Mouse (Mus musculus) cerebellum, adult 8-10 months (tissue): Measurements from ENCODE around the gene Tmc3.

Experiments
- DNase-seq: peaks from one replicate; pipeline ENCODE4 v3.0.0; 2022

Tmc3 gene

DNA sequence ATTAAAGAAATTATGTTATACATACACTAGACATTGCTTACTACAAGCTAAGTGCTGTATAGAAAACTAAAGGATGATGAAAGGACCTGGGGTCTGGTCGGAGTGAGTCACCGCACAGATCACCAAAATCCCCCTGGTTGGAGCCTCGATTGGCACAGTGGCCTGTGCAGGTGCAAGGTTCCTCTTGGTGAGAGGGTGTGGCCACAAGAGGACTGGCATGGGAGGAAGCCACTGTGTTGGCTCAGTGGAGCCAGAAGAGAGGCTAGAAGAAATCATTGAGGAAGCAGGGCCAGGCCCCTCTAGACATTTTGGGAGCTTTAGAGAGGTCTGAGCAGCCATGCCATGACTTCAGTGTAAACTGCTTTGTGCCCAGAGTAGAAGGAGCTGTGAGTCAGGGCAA, 54.4 kb downstream of the Tmc3 start:
- DNase-seq: no peak

DNA sequence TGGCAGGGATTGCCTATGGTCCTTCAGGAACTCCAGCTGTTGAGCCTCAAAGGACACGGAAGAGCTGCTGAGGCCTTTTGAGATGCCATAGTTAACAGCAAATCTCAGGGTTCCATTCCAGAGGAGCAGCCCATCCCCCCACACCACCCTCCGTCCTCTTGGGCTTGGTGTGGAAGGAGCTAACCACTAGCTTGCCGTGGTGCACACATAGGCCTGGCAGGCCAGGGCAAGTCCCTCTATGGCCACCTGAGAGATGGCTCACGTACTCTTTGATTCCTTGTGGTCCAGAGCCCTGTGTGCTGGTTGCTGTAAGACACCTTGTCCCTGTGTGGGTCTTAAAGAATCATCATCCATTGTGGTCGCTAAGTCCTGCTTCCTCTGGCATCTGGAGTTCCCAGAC, 55.9 kb downstream of the Tmc3 start:
- no peak for DNase-seq

DNA sequence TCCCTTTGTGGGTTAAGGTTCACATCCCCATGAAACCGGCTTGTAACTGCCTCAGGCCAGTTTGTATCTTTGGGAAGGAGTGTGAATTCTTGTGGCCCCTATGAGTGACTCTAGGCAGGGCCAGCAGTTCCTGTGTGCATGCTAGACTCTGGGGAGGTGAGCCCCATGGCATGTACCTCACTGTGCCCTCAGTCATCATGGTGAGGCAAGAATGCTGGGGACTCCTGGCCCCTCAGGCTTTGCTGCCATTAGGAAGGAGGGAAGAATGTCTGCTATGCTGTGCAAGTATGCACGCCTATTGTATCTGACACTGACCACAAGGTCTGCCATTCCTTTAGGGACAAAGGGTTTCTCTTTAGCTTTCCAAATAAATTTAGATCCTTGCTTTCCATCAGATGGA, 56.4 kb downstream of the Tmc3 start:
- DNase-seq: no peak

DNA sequence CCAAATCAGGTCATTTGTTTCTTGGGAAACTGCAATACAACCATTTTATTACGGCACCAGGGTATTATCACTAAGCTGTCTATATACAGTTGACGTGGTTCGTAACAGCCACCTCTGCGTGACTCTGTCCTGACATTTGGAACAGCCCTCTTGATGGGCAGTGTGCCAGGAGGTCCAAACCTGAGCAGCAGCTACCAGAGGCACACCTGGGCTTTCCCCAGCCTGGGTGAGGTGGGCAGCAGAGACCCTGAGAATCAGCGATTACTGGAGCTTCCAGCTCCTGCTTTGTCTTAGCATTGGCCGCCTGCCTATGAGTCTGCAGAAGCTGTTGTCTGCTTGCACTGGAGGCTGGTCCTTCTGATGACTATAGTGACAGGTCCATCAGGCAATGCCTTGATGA, 58.9 kb downstream of the Tmc3 start:
- DNase-seq: no peak

DNA sequence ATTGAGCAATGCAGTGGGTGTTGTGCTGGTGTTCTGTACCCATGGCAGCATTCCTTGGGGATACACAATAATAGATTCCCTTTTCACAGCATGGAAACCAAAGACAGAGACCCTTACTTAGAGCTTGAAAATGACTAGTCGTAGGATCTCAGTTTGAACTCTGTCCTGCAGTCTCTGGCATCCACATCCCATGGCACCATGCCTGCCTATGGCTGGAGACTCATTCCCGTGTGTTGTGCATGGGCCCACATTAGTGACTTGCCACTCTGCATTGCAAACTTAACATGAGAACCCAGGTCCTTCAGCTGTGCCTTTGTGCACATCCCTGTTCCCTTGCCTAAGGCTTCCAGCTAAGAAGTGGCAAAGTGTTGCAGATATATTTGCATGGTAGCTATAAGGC, 60.0 kb downstream of the Tmc3 start:
- no peak for DNase-seq

DNA sequence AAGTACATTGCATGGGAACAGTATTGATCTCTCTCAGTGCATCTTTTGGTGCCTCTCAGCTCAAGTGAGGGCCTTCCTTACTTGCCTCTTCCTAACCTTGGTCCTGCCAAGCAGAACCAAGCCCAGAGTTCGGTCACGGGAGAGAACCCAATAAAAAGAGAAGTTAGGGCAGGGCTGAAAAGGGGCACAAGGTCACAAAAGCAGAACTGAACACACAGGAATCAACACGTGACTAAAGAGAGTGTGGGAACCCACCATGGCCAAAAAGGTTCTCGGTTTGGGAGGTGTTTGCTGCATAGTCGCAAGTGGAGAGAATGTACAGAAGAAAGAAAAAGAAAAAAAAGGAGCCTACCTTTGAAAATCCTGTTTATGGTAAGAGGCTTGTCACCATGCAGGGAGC, 60.7 kb downstream of the Tmc3 start:
- DNase-seq: no peak

DNA sequence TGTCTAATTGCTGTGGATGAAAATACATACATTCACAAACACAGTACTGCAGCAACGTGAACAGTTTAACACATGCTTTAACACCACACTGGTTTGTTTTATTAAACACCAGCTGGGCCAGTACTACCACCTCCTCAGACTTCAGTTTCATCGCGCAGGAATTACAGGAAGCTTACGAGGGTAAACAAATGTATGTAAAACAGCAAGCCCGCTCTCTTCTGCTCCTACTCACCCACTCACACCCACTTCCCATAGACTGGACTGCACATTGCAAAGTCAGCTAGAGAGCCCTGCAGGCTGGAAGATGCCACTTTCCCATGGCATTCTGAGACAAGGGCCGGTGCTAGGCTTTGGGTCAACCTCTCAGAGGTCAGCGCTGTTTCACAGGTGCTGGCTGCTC, 64.1 kb downstream of the Tmc3 start:
- DNase-seq: no peak

DNA sequence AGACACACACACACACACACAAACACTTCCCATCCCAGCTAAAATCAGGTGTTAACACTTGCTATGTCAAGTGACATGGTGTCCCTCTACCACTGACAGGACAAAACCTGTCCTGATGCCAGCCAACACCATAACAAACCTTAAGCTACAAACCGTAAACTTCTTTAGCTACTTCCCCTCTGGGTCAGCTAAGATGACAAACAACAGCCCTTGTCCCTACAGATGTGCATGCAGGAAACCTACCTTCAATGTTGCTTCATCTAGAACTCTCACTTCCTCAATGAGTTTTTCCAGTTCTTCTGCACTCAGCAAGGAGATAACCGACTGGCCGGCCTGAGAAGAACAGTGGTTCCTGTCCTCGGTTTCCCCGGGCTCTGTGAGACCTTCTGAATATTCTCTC, 65.9 kb downstream of the Tmc3 start:
- DNase-seq: no peak

DNA sequence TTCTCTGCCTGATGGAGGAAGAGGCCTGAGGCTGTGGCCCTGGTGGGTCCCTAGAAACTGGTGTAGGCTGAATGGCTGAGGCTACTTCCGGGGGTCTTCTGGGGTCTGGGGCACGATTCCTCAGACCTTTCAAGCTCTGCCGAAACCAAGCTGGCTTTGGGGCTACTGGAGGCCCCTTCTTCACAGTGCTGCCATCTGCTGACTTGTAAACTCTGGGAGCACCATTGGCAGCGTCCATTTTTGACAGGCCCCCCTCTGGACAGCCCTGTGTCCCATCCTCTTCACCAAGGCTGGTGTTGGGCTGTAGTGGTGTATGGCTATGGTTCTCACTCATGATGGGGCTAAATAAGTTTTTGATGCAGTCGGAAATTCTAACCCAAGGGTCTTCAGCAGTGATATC, 67.8 kb downstream of the Tmc3 start:
- no peak for DNase-seq

DNA sequence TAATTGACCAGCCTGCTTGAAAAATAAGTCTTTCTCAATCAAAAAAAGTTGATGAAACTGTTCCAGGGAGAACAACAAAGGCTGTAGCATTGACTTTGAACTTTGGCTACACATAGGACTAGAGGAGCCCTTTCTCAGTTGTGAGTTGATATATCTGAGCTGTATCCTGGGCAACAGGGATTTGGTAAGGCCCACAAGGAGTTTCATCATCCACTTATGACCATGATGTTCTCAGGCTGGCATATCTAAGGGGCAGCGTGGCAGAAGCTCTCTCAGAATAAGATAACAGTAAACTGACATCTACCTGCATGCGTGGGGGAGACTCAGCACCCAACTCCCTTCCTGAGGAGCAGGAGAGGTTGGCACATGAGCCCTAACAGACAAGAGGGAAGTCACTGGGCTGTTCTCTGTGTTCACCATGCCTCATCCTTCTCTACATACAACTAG, 68.9 kb downstream of the Tmc3 start:
- DNase-seq: no peak

DNA sequence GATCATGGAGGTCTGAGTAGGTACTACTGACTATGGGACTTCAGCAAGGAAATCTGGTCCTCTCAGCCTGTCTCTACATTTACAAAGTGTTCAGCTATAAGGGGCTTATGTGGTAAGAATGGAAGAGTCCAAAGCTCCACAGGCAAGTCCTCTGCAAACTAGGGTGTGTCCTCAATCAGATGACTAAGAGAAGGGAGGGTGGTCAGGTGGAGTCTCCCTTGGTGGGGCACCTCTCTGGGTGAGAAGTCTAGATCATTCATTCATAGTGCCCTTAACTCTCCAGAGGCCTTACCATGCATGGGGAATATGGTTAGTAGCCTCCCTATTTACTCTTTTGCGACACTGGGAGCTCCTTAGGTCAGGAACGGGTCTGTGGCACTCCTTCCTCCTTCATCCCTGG, 69.5 kb downstream of the Tmc3 start:
- DNase-seq: no peak

DNA sequence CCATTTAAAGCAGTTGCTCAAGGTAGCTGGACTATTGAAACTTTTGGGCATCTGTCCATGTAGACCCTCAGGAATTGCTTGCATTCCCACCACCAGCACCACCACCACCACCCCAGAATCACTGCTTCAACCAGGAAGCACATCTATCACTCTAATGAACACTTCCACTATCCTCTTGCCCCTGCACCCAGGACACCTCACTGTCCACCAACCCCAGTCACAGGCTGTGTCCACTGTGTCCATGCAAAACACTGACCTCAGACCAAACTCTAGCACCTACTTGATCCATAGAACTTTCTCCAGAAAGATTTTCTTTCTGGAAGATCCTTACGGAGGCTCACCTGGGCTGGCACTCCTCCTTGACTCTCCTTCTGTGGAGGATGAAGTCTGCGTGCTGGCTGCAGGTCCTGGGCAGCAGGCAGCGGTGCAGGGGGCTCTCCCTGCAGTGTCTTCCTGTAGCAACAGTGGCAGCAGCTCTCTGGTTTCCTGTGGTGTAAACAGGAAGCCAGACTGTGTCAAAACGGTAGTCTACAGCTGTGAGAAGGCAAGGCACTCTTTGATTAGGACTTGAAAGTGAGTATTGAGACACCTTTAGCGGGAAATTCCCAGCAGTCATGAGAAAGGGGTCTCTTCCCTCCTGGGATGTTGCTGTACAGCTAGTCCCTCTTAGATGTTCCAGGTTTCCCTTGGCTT, 70.4 kb downstream of the Tmc3 start:
- no peak for DNase-seq

DNA sequence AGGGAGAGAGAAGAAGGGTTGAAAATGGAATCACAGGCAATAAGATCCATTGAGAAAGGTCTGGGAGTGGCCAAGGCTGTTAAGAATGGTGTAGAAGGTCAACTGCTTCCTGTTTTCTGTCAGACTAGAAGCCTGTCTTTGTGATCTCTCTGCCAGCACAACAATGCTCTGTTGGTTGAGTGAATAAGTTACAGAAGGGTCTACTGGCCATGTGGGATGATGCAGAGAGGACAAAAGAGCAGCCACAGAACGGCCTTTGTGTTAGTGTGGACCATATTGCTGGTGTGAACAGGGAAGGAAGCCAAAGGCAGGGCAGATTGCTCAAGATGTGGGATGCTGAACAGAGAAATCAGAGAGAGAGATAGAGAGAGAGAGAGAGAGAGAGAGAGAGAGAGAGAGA, 74.0 kb downstream of the Tmc3 start:
- no peak for DNase-seq

DNA sequence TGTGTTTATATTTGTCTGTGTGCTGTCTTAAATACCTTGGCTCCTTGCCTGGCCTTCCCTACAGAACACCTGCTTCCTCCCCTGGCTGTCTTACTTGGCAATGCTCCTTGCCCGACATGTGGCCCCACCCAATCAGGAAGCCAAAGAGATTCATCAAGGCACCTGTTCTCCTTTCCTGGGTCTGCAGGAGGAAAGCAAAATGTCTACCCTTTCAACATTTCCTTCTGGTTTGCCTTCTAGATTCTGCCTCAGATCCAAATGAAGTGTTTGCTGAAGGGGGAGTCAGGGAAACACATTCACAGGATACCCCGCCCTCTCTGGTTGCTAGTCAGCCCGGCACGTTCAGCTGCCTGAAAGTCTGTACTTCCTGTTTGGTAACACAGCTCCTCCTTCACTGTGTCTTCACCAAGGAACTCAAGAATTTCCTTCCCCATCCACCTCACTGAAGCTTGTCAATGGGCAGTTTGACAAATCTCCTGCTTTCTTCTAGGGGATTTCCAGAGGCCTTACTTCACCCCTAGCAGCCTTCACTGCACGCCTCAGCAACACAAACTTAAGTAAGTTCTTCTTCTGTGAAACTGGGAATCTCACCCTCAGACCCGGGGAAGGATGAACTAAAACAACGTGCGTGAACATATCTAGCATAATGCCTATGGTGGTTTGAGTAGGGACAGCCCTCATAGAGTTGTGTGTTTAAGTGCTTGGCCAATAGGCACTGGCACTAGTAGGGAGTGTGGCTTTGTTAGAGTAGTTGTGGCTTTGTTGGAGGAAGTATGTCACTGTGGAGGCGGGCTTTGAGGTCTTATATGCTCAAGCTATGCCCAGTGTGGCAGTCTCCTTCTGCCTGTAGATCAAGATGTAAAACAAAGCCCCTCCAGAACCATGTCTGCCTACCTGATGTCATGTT, 74.7 kb downstream of the Tmc3 start:
- peak; percentile 69 for DNase-seq

DNA sequence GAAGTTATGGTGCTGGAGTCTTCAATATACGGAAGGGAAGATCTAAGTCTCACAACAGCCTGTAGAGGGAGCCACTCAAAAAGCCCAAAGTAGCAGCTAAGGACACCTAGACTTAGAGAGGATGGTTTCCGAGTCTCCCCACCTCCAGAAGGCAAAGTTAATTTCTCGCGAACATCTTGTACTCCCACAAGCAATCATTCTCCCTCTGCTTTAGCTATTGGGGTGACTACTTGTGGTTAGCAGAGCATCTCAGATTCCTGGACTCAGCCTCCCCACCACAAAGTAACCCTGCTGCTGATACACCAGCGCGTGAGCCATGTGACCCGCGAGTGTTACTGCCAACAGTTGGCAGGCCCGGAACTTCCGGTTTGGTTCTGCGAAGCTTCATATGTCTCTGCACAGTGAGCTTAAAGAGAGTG, 75.6 kb downstream of the Tmc3 start:
- no peak for DNase-seq

DNA sequence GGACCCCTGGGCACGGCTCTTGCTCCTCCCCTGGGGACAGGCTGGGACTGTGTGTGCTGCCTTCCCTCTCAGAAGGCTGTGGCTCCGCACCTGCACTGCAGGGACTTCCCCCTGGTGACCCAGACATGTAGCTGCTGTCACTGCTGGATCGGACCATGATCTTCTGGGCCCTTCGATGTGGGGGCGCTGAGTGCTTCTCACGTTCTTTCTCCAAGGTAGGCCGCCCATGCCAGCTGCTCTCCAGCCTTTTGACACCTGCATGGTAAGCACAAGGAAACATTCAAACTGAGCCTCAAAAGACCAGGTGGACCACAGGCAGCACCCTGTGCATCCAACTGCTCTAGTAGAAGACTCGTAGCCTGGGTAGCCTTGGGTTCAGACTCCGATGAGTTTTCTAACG, 76.3 kb downstream of the Tmc3 start:
- no peak for DNase-seq

DNA sequence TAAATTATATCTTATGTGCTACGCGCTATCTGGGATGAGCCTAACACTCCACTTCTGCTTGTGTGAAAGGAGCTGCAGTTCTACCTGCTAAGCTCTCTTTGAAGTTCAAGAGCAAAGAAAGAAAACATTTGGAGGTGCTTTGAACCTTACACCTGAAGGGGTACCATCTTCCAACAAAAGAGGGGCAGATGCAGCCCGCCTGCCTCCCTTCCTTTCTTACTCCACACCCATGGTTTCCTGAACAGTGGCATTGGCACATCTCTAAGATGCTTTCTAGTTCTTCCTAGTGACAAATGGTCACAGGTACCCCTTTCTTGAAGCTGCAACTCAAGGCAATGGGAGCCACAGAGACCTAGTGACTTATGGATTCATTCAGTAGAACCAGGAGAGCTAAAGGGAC, 77.0 kb downstream of the Tmc3 start:
- no peak for DNase-seq

DNA sequence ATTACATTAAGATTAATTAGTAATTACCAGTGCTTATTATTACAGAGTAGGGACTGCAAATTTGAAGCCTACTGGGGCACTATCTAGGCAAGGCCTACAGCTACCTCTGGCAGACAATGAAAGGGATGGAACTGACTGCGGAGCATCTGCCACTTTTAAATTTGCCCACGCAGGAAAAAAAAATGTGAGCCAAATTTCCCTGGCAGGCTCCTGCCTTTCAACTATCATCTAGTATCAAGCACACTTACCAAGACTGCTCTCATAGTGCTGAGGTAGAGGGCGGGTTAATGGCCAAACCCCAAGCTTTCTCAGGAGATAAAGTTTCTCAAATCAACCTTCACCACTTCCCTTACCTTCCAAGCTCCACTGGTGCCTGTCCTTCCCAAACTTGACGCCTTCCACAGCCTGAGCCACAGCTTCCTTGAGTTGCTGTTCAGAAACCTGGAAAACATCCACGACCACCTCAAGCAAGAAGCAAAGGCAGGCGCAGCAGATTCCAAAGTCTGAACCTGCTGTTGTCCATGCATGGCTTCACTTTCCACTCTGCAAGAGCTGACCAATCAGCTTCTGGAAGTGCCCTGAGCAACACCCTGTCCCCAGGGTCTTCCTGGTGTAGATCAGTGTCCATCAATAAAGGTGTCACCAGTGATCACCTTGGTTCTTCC, 78.1 kb downstream of the Tmc3 start:
- peak; percentile 41 for DNase-seq

DNA sequence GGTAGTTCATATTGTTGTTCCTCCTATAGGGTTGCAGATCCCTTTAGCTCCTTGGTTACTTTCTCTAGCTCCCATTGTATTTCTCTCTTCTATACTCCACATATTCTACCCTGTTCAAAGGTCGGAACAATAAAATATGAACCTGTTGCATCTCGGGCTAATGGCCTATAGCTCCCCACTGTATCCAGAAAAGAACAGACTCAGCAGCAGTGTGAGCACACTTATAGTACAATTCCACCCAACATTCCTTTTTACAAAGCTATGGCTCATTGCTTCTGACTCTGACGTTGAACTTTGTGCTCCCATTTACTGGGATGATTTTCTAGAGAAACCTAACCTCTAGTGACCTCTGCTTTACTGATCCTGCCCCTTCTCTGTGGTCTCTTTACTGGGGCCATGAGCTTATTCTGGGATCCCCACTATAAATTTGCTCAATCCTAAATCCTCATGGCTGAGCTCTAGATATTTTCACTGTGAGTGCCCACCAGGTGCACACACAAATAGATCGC, 81.4 kb downstream of the Tmc3 start:
- DNase-seq: no peak

DNA sequence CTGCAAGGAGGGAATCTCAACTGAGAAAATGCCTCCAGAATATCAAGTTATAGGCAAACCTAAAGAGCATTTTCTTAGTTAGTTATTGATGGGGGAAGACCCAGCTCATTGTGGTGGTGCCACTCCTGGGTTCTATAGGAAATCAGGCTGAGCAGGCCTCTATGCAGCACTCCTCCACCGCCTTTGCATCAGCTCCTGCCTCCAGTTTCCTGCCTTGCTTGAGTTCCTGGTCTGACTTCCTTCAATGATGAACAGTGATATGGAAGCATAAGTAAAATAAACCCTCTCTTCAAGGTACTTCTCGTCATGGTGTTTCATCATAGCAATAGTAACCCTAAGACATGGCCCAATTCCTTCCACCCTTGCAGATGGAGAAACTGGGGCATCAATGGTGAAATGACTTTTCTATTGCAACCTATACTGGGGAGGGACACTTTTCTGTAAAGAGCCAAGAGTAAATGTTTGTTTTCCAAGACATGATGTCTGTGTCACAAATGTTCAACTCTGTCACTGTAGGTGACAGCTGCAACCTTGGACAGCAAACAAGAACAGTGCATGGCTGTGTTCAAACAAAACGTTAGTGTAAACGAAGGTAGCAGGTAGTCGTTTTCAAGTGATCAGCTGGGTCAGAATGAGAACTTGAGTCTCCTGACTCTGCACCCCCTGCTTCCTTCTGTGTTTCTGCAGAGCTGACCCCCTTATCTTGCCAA, 83.4 kb downstream of the Tmc3 start:
- DNase-seq: no peak

DNA sequence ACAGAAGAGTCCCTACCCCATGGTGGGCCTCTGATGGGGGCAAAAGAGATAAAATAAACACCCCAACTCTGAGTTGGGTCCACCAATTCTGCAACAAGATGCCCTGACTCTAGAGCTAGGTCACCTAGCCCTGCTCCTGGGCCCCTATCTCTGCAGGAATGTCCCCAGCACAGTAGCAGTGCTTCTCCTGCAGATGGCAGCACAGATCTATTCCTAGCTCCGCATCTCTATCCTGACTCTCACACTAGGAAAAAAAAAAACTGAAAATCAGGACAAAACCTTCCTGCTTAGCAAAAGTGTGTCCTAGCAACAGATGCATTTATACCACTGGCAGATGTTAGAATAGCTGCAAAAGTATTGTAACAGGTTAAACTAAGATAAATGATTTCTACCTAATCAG, 84.0 kb downstream of the Tmc3 start:
- peak; percentile 62 for DNase-seq

DNA sequence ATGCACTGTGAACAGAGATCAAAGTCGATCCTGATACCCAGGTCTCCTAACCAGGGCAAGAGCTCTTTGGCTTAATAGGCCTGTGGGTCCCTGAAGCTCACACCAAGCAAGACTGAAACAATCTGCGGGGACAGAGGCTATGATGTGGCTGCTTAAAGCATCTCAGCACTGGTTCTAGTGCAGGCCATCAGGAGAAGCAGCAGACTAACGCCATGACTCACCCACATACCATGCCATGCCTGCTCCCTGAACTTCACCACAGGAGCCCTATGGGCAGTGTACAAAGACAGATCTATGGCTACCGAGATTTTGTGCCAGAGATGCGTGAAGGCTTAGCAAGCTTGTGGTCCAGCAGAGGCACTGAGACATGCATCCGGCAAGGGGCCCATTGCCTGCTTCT, 86.8 kb downstream of the Tmc3 start:
- DNase-seq: no peak
